Mouse (Mus musculus): Measurements from ENCODE around the gene Hamp. TPM values are rescaled to one million over a fixed set of nuclear protein-coding genes. Genes with fewer than 3 reads are reported as not detected.
A peak's percentile ranks its signal among the peaks of the same experiment; 100 is the strongest.
"Not testable (repeated sequence)": the region's sequence is repeated elsewhere in the genome, so short reads cannot be mapped to it uniquely, and the experiment has no call there.

The Hamp gene
- total RNA-seq, 1 experiment from 2014 or later: not detected

DNA sequence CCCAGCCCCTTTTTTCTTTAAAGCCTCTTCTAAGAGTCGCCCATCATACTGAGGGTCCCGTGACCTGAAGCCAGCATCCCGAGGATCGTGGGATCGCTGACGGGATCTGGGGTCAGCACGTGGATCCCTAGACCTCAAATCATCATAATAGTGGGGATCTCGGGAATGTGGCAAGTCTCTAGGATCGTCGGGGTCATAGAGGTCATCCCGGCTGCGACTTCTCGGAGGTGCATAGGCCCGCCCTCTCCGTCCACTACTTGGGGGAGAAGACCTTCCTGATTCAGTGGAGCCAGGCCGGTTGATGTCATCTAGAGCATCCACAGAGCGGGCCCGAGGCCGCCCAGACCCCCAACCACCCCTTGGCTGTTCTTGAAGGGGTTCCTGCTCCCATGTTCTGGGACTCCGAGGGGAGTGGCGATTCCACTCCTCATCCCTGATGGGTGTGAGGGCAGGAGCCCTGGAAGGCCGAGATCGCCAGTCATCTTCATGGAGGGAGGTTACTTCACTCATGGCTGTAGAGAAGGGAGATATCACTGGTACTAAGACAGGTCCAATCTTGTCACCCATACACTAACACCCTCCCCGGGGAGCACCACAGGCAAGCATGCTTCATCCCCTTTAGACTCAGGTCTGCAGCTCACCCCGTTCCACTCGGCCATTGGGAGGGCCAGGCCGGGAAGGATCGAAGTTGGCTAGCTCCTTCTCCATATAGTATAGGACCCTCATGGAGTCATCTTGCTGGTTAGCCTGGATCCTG lies 14.5 kb upstream of the Hamp start:
- no peak for ATAC-seq (replicated peaks; ENCODE audit: insufficient number of reproducible peaks, low FRiP score, low TSS enrichment, poor library complexity, severe bottlenecking)

- ATAC-seq (replicated peaks; ENCODE audit: insufficient number of reproducible peaks, low FRiP score, low TSS enrichment, poor library complexity, severe bottlenecking): no peak
Observed at GRCm38 (mm10) chr7:30957367-30957783, 13.5 kb upstream of the Hamp start.

DNA sequence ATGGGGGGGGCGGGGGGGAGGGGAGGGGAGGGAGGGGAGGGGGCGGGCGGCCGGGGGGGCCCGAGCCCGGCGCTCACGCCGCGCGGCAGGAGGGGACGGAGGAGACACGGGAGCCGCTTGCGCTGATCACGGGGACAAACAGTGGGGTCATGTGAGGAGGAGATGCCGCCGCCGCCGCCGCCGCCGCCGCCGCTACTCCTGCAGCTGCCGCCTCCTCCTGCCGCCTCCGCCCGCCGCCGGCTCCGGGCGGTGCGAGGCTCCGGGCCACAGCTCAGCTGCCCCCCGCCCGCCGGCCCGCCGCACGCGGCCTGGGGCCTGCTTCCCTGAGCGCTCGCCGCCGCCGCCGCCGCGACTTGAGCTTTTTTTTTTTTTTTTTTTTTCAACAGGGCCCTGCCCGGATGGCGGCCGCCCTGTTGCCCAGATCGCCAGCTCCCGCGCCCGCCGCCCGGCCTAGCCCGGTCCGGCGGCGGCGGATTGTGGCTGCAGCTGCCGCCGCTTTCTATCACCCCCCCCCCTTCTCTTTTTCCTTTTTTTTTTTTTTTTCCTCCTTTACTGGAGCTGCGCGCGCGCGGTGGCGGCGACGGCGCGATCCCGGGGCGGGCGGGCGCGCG lies 13.0 kb upstream of the Hamp start, which contains the start of gene Usf2:
Usf2 (minus strand) TSS at position 48 of the 611 bp plus-strand sequence.
- ATAC-seq (replicated peaks; ENCODE audit: insufficient number of reproducible peaks, low FRiP score, low TSS enrichment, poor library complexity, severe bottlenecking): no peak

- no peak for ATAC-seq (replicated peaks; ENCODE audit: insufficient number of reproducible peaks, low FRiP score, low TSS enrichment, poor library complexity, severe bottlenecking)
Observed at GRCm38 (mm10) chr7:30956357-30956751, 12.5 kb upstream of the Hamp start.

DNA sequence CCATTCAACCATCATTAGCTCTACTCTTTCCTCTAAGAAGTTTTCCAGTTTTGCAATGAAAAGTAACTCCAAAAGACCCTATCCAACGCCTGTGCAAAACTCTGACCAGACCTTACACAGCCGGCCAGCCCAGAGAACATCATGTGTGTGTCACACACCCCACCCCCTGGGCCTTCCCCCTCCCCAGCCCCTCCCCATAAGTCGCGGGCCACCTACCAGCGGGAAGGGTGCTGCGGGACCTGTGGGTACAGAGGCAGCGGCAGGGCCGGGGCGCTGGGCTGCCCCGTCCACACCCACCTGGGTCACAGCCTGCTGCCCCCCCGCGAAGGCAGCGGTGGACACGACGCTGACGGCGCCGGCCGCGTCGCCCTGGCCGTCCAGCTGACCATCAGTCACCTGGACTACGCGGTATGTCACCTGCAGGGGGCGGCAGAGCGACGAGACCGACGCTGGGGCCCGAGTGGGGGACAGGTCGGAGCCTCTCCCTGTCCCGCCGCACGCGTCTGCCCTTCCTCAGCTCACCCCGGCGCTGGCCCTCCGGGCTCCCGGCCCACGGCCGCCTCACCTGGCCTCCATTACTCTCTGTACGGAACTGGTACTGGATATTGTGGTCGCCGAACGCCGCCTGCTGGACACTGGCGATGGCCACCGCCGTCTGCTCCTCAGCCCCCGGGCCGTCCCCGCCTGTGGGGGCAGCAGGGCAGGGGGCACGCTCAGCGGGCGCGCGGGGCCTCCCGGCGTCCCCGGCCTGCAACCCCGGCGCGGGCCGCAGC lies 11.9 kb upstream of the Hamp start:
- ATAC-seq (replicated peaks; ENCODE audit: insufficient number of reproducible peaks, low FRiP score, low TSS enrichment, poor library complexity, severe bottlenecking): peak; percentile 33

DNA sequence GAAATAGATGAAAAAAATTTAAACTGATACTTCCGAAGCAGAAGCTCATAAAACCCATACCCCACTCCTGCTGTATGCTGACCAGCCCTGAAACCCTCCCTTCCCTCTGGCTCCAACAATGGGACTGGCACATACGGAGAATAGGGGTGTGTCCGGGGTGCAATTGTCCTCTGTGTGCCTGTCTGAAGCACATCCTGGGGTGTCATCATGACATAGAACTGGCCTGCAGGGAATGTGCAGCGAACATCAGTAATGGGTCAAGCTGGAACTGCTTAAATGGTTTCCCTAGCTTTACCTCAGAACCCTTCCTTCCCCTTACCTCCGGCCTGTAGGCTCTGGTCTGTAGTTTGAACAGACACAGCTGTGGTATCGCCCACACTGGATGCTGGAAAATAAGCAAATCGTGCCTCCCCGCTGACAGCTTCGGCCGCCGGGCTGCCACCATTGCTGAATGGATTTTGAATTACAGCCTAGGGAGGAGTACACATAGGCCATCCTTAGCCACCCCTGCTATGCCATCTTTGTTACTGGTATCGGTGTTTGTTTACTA lies 11.2 kb upstream of the Hamp start:
- no peak for ATAC-seq (replicated peaks; ENCODE audit: insufficient number of reproducible peaks, low FRiP score, low TSS enrichment, poor library complexity, severe bottlenecking)

DNA sequence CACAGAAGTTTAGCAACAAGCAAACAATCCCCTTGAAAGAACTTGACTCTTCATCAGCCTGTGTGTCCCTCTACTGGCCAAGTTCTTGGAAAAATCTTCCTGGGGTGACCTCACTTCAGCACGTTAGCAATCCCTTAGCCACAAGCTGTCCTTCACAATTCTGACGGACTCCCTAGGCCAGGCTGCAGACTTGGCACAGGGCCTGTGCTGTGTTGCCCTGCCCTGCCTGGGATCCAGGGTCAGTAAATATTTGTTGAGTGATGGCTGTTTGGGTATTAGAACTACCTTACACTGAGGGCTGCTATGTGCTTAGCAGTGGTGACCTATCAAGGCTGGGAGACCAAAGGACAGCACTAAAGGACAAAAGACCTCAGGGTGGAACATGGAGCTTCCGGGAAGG lies 10.2 kb upstream of the Hamp start:
- no peak for ATAC-seq (replicated peaks; ENCODE audit: insufficient number of reproducible peaks, low FRiP score, low TSS enrichment, poor library complexity, severe bottlenecking)

GRCm38 (mm10) chr7:30953459-30953858 lies 9.6 kb upstream of the Hamp start:
- ATAC-seq (replicated peaks; ENCODE audit: insufficient number of reproducible peaks, low FRiP score, low TSS enrichment, poor library complexity, severe bottlenecking): peak; percentile 41

- ATAC-seq (replicated peaks; ENCODE audit: insufficient number of reproducible peaks, low FRiP score, low TSS enrichment, poor library complexity, severe bottlenecking): no peak
Observed at GRCm38 (mm10) chr7:30952441-30953265, 8.8 kb upstream of the Hamp start.

DNA sequence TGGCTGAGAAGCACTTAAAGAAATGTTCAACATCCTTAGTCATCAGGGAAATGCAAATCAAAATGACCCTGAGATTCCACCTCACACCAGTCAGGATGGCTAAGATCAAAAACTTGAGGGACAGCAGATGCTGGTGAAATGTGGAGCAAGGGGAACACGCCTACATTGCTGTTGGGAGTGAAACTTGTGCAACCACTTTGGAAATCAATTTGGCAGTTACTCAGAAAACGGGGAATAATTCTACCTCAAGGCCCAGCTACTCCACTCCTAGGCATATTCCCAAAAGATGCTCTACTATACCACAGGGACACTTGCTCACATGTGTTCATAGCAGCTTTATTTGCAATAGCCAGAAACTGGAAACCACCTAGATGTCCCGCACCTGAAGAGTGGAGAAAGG lies 6.1 kb upstream of the Hamp start:
- ATAC-seq (replicated peaks; ENCODE audit: insufficient number of reproducible peaks, low FRiP score, low TSS enrichment, poor library complexity, severe bottlenecking): not testable (repeated sequence)

- no peak for ATAC-seq (replicated peaks; ENCODE audit: insufficient number of reproducible peaks, low FRiP score, low TSS enrichment, poor library complexity, severe bottlenecking)
Observed at GRCm38 (mm10) chr7:30945876-30946275, 2.0 kb upstream of the Hamp start.

DNA sequence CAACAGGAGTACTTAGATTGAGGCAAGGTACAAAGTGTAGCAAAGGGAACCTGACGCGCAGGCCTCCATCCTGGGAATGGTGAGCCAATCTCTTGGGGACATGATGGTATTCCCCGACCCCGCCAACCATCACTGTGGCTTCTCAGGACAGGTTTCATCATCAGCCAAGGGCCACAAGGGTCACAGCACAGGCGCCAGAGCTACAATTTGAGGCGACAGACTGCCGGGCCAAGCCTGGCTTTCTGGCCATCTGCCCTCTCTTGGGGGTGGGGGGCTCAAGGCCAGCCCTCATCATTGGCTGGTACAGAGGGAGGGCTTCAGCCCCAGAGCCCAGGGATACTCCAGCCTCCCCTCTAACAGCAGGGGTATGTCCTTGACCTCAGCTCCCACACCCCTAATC lies 1.6 kb upstream of the Hamp start:
- ATAC-seq (replicated peaks; ENCODE audit: insufficient number of reproducible peaks, low FRiP score, low TSS enrichment, poor library complexity, severe bottlenecking): not testable (repeated sequence)

DNA sequence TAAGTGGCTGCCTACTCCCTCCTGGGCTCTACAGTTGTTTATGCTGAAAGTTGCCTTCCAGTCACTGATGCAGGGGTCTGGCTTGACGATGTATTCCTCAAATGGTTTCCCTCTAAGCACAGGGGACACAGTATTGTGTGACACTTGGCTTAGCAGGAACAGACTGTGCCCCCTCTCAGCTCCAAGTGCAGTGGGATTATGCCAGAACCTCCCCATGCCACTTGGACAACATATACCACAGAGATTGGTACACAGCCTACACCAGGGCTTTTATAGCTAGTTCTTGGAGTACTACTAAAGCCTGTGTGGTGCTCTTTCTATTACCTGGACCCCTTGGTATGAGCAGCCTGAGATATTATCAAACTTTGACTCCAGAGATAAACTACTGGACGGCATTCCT lies 874 bp upstream of the Hamp start:
- ATAC-seq (replicated peaks; ENCODE audit: insufficient number of reproducible peaks, low FRiP score, low TSS enrichment, poor library complexity, severe bottlenecking): not testable (repeated sequence)

DNA sequence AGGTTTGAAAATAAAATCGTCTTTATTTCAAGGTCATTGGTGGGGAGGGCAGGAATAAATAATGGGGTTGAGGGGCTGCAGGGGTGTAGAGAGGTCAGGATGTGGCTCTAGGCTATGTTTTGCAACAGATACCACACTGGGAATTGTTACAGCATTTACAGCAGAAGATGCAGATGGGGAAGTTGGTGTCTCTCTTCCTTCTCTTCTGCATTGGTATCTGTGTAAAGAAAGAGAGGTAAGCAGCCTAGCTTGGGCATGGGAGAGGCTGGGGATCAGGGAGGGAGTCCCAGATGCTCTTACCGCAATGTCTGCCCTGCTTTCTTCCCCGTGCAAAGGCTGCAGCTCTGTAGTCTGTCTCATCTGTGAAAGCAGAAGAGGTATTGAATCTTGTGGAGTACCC lies 1.5 kb downstream of the Hamp start:
- not testable (repeated sequence) for ATAC-seq (replicated peaks; ENCODE audit: insufficient number of reproducible peaks, low FRiP score, low TSS enrichment, poor library complexity, severe bottlenecking)

DNA sequence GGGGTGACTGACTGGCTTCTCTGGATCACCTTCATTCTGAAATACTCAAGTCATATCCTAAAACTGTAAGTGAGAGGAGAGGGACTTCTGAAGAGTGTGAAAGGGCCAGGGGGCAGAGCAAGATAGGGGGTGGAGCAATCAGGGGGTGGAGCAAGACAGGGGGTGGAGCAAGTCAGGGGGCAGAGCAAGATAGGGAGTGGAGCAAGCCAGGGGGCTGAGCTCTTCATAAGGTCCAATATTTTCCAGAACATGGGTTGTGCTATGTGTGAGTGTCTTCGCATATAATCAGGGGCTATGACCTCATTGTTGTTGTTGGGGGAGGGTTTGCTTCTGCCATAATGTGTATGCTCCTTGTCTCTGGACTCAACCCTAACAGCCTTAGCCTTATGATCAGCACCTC lies 3.8 kb downstream of the Hamp start:
- not testable (repeated sequence) for ATAC-seq (replicated peaks; ENCODE audit: insufficient number of reproducible peaks, low FRiP score, low TSS enrichment, poor library complexity, severe bottlenecking)

DNA sequence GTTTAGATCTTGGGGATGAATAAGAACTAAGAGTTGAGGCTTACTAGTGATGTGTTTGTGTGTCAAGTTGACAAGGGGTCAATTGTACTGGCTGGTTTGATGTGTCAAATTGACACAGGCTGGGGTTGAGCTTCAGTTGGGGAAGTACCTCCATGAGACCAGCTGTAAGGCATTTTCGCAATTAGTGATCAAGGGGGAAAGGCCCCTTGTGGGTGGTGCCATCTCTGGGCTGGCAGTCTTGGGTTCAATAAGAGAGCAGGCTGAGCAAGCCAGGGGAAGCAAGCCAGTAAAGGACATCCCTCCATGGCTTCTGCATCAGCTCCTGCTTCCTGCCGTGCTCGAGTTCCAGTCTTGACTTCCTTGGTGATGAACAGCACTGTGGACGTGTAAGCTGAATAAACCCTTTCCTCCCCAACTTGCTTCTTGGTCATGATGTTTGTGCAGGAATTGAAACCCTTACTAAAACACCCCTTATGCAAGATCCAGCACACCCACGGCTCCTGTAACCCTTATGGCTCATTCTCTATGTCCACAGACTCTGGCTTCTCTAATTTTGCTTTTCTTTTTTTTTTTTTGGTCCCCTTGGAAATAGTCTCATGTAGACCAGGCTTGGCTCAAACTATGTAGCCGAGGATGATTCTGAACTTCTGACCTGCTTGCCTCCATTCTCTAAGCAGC lies 8.3 kb downstream of the Hamp start:
- ATAC-seq (replicated peaks; ENCODE audit: insufficient number of reproducible peaks, low FRiP score, low TSS enrichment, poor library complexity, severe bottlenecking): peak; percentile 50

- ATAC-seq (replicated peaks; ENCODE audit: insufficient number of reproducible peaks, low FRiP score, low TSS enrichment, poor library complexity, severe bottlenecking): not testable (repeated sequence)
Observed at GRCm38 (mm10) chr7:30924581-30924980, 19.3 kb downstream of the Hamp start, which contains the start of gene Hamp2. Gene Hamp2 (minus strand): TSS chr7:30924681.

DNA sequence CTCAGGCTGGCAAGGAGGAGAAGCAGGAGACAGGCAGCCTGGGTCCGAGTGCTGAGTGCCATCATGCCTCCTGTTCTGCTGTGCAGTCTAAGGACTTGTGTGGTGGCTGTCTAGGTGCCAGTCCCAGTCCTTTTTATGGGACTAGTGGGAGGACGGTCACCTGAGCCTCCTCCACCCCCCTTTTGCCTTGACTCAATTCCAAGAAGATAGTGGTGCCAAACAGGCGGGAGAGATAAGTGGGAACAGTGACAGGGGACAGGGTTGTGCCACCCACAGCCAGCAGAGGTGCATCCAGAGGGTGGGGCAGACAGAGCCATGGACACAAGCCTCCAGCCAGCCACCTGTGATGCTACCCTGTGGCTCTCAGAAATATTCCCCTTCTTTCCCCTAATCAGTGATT lies 19.8 kb downstream of the Hamp start:
- no peak for ATAC-seq (replicated peaks; ENCODE audit: insufficient number of reproducible peaks, low FRiP score, low TSS enrichment, poor library complexity, severe bottlenecking)
